Mouse (Mus musculus): Measurements from ENCODE around the gene Dlk1.

GRCm38 (mm10) chr12:109412071-109412440 is 40.6 kb upstream of the Dlk1 start:
- TF ChIP-seq CTCF (conservative IDR thresholded peaks at IDR 0.05; ENCODE audit: low read length) (no peak), POU5F1 (IDR thresholded peaks at IDR 0.05; ENCODE audit: borderline replicate concordance, low read length) (no peak), NANOG (IDR thresholded peaks at IDR 0.05; ENCODE audit: borderline replicate concordance, low read length) (no peak)
